Mouse (Mus musculus) embryonic facial prominence, embryonic 11.5 days (tissue): ENCODE measurements at regions not wholly inside any gene's neighbourhood (a gene's known extent, or its start where the extent isn't known, plus 50 kb on each side); places are given as distances from the start of the nearest gene placed in this dataset.

Experiments used
- ATAC-seq: fragments of 200-750 bp; cut with Nextera tagmentation; replicated peaks from 2 replicates; pipeline ENCODE4 v1.8.0; 2017; ENCODE audit warnings: low read depth; ENCODE audit not compliant: insufficient number of reproducible peaks, low FRiP score, low TSS enrichment
- DNase-seq: peaks from one replicate; pipeline ENCODE4 v3.0.0-alpha.2; 2015; ENCODE audit warnings: low spot score
- H3K27ac ChIP-seq: fragments of 300-500 bp; sonication (generic); replicated peaks from 2 replicates; pipeline ENCODE4 v1.5.1; 2014; ENCODE audit warnings: mild to moderate bottlenecking, low read depth, low read length, control low read depth
- H3K27me3 ChIP-seq: fragments of 300-500 bp; sonication (generic); 2 replicates; pipeline ENCODE4 v1.6.1; 2014; ENCODE audit warnings: mild to moderate bottlenecking, low read length, moderate library complexity, mixed read lengths; ENCODE audit not compliant: control insufficient read depth, insufficient read depth
- H3K36me3 ChIP-seq: fragments of 300-500 bp; sonication (generic); replicated peaks from 2 replicates; pipeline ENCODE4 v1.6.1; 2014; ENCODE audit warnings: low read depth, mild to moderate bottlenecking, low read length, moderate library complexity, mixed read lengths; ENCODE audit not compliant: control insufficient read depth, insufficient read depth
- H3K4me1 ChIP-seq: fragments of 300-500 bp; sonication (generic); 2 replicates; pipeline ENCODE4 v1.6.1; 2014; ENCODE audit warnings: low read length, mixed read lengths; ENCODE audit not compliant: control insufficient read depth, insufficient read depth
- H3K4me2 ChIP-seq: fragments of 300-500 bp; sonication (generic); 2 replicates; pipeline ENCODE4 v1.6.1; 2014; ENCODE audit warnings: low read depth, mild to moderate bottlenecking, control low read depth, low read length, moderate library complexity
- H3K4me3 ChIP-seq: fragments of 300-500 bp; sonication (generic); 2 replicates; pipeline ENCODE4 v1.5.1; 2014; ENCODE audit warnings: low read depth, low read length, control low read depth
- H3K9ac ChIP-seq: fragments of 300-500 bp; sonication (generic); replicated peaks from 2 replicates; pipeline ENCODE4 v1.6.1; 2014; ENCODE audit warnings: mild to moderate bottlenecking, control low read depth, low read length
- H3K9me3 ChIP-seq: fragments of 300-500 bp; sonication (generic); replicated peaks from 2 replicates; pipeline ENCODE4 v1.6.1; 2016; ENCODE audit warnings: mild to moderate bottlenecking, low read length, inconsistent platforms, mixed read lengths; ENCODE audit not compliant: control insufficient read depth
- WGBS: fragments of 180-500 bp; shearing (Covaris S2); extraction: QIAGEN DNeasy Blood & Tissue Kit; methylation state at CpG from one replicate; pipeline ENCODE4 v1.1.7; 2014; 5-methylcytosine and 5-hydroxymethylcytosine counted together

DNA sequence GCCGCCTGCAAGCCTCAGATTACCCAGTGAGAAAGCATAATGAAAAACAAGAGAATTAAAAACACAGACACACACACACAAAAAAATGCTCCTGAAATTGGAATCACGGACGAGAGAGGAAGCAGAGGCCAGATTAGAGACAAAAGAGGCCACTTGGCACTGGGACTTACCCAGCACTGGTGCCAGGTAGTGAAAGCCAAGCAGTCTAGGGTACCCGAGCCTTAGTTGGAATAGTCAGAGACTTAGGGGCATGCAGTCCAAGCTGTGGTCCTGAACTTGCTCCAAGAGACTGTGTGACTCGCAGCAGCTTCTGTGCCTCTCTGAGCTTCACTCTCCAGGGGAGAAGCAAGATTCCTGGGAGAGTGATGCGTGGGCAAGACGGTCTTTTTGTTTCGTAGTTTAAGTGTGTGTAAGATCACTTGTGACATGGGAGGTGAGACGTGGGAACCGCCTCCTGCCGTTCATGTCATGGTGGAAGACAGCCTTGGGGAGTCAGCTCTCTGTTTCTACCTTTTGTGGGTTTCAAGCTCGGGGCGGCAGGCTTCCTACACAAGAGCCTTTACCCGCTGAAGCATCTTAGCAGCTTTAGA, 420.8 kb downstream of the Ptpru start:
- 83% methylated on average over 14 of the region's 14 CpGs for WGBS
- ATAC-seq = no peak
- H3K4me2 ChIP-seq = no peak overlapping the region
- H3K36me3 ChIP-seq = no peaks in the 10 kb centered on the region
- no peak for DNase-seq
- no peaks in the 10 kb centered on the region for H3K9me3 ChIP-seq
- no peaks in the 10 kb centered on the region for H3K27me3 ChIP-seq
- H3K27ac ChIP-seq = no peak overlapping the region
- no peak overlapping the region for H3K9ac ChIP-seq
- H3K4me1 ChIP-seq = no peaks in the 10 kb centered on the region
- no peak overlapping the region for H3K4me3 ChIP-seq

DNA sequence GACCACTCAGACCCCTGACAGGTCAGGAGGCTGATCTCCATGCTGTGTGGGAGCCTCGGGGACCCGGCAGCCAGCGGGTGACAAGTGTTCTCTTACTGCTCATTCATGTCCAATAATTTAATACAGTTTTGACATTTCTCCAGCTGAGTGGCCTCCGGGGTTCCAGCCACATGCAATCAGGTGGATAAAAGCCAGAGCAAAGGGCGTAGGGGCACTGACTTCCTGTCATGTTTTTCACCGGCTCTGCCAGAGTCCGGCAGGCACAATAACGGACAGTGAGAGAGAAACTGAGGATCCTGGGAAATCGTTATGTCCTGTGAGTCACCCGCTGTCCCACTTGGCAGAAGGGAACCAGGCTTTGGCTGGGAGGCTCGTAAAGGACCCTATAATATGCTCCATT, 412.8 kb downstream of the Ptpru start:
- ATAC-seq (no peak), DNase-seq (no peak)
- Histone ChIP-seq H3K9me3 (no peaks in the 10 kb centered on the region), H3K4me3 (no peak overlapping the region), H3K9ac (no peak overlapping the region), H3K27me3 (no peaks in the 10 kb centered on the region), H3K27ac (no peak overlapping the region), H3K4me2 (no peak overlapping the region), H3K4me1 (no peaks in the 10 kb centered on the region), H3K36me3 (no peaks in the 10 kb centered on the region)
- WGBS = 55% methylated on average over 11 of the region's 11 CpGs

DNA sequence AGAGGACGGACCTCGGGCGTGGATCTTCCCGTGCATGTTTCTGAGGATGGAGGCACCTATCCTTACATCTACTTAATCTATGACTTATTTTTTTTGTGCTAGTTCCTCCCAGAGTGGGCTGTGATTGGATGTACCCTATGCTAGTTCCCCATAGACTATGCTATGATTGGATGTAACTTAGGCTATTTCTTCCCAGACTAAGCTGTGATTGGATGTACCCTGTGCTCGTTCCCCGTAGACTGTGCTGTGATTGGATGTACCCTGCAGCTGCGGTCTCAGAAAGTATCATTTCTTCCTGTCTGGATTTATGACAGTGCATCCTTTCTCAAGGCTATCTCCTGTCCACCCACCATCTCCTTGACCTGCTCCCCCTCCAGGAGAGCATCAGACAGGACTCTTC, 410.2 kb downstream of the Ptpru start:
- Histone ChIP-seq H3K36me3 (no peaks in the 10 kb centered on the region), H3K4me3 (no peak overlapping the region), H3K27me3 (no peaks in the 10 kb centered on the region), H3K4me1 (no peaks in the 10 kb centered on the region), H3K4me2 (no peak overlapping the region), H3K27ac (no peak overlapping the region), H3K9me3 (no peaks in the 10 kb centered on the region), H3K9ac (no peak overlapping the region)
- 95% methylated on average over 7 of the region's 7 CpGs for WGBS
- no peak for DNase-seq
- ATAC-seq = no peak

DNA sequence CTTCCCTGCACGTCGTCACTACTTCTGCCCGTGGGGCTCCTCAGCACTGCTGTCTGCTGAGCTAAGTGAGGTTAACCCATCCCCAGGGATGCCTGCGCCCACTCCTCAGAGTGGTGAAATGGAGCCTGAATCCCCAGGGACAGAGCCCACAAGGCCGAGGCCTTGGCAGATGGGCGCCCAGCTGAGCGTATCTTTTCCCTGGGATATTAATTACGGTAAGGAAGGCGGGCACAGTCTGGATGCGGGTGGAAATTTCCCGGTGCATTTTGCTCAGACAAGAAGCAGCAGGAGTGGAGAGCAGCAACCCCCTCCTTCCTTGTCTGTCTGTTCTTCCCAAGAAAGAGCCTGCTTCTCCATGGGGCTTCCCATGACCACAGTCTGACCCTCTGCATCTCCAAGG, 408.7 kb downstream of the Ptpru start:
- H3K4me1 ChIP-seq = no peaks in the 10 kb centered on the region
- H3K36me3 ChIP-seq = no peaks in the 10 kb centered on the region
- no peak overlapping the region for H3K4me2 ChIP-seq
- H3K4me3 ChIP-seq = no peak overlapping the region
- no peak overlapping the region for H3K9ac ChIP-seq
- H3K9me3 ChIP-seq = no peaks in the 10 kb centered on the region
- no peak overlapping the region for H3K27ac ChIP-seq
- no peaks in the 10 kb centered on the region for H3K27me3 ChIP-seq
- DNase-seq (no peak), ATAC-seq (no peak)
- 74% methylated on average over 11 of the region's 11 CpGs for WGBS

DNA sequence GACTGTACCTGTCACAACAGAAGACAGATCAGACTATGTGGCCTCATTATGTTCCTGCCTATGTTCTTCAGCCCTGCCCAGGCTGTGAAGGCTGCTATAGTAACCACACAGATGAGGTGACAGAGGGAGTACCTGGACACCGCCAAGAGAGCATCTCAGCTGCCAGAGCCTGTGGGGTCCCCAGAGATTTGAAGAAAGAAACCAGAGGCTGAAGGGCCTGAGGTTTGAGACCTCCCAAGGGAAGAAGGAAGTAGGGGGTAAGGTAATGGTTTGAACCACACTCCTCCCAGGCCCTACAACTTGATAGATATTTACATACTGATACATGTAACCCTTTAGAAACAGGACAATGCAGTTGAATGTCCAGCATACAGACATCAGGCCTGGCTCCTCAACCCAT, 407.7 kb downstream of the Ptpru start:
- WGBS = 84% methylated on average over 1 of the region's 1 CpGs
- H3K9ac ChIP-seq = no peak overlapping the region

DNA sequence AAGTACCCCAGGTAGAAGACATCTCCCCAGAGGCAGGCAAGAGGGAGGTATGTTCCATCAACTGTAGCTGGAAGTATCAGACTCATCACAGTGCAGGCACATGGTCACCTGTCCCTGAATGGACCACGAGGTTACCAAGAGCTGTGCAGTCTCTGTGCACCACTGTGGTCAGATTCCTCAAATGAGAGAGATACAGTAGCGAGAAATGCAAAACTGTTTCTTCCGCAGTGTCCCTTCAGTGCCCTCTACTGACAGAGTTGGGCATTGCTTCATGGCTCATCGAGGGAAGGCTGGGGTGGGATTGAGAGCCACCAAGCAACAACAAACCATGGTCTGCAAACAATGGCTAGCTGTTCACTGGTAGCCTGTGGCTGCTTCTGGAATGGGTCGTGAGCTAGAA, 406.9 kb downstream of the Ptpru start:
- WGBS = 6% methylated on average over 5 of the region's 5 CpGs
- DNase-seq (peak; percentile 87), ATAC-seq (0 out of 2 replicates have a peak, but pooled peaks have one; percentile 39)
- H3K36me3 ChIP-seq = no peaks in the 10 kb centered on the region
- H3K4me1 ChIP-seq = no peaks in the 10 kb centered on the region
- H3K27ac ChIP-seq = no peak overlapping the region
- H3K9me3 ChIP-seq = no peaks in the 10 kb centered on the region
- no peak overlapping the region for H3K4me3 ChIP-seq
- H3K9ac ChIP-seq = no peak overlapping the region
- no peaks in the 10 kb centered on the region for H3K27me3 ChIP-seq
- no peak overlapping the region for H3K4me2 ChIP-seq

More for the DNA sequence above, 407.7 kb downstream of the Ptpru start:
- H3K4me2 ChIP-seq = no peak overlapping the region
- H3K4me1 ChIP-seq = no peaks in the 10 kb centered on the region
- no peaks in the 10 kb centered on the region for H3K36me3 ChIP-seq
- H3K4me3 ChIP-seq = no peak overlapping the region
- ATAC-seq (no peak), DNase-seq (no peak)
- no peaks in the 10 kb centered on the region for H3K9me3 ChIP-seq
- no peaks in the 10 kb centered on the region for H3K27me3 ChIP-seq
- no peak overlapping the region for H3K27ac ChIP-seq

DNA sequence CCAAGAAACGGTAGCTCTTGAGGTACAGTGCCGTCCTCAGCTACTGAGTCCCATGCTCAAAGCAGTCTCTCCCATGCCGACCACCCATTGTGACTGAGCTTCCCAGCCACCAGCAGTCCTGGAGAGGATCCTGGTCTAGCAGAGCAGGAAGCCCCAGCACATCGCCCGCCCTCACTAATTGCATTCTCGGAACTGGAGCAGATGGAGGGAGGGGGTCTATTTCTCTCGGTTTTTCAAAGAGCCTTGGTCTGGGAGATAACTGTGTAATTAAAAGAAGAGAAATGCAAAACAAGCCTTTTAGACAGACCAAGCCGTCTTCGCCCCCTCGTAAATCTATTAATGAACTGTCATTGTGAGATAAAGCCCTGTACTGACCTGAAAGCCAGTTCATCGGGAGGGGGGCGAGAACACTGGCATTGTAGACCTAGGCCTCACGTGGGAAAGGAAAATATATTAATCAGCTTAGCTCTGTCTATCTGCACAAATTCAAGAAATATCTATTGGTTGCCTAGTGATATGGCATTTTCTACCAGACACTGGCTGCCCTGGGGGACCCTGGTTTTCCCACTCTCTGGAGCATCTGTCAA, 405.4 kb downstream of the Ptpru start:
- Histone ChIP-seq H3K9ac (no peak overlapping the region), H3K27me3 (no peaks in the 10 kb centered on the region), H3K27ac (no peak overlapping the region), H3K4me1 (no peaks in the 10 kb centered on the region), H3K4me2 (no peak overlapping the region), H3K9me3 (no peaks in the 10 kb centered on the region), H3K4me3 (no peak overlapping the region), H3K36me3 (no peaks in the 10 kb centered on the region)
- 75% methylated on average over 13 of the region's 13 CpGs for WGBS
- no peak for ATAC-seq
- no peak for DNase-seq

DNA sequence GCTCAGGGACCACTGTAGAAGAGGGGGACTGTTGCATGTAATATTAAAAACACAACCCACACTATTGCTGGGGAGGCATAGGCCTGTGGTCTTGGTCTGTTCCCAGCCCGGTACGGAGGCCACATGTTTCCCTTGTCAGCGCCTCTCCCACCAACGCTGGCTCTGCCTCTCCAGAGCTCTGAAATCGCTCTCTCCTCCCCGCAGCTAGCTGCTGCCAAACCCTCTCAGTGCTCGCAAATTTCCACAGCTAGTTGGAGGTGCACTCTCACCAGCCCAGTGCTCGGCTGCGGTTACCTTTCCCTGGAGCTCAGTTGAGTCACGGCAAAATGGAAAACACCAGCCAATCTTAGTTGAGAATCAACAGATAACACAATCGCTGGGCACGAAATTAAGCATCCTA, 402.9 kb downstream of the Ptpru start:
- H3K27me3 ChIP-seq = no peaks in the 10 kb centered on the region
- H3K9me3 ChIP-seq = no peaks in the 10 kb centered on the region
- no peaks in the 10 kb centered on the region for H3K4me1 ChIP-seq
- no peak overlapping the region for H3K4me3 ChIP-seq
- H3K4me2 ChIP-seq = no peak overlapping the region
- 88% methylated on average over 12 of the region's 12 CpGs for WGBS
- ATAC-seq = no peak
- no peak overlapping the region for H3K27ac ChIP-seq
- DNase-seq = no peak
- no peaks in the 10 kb centered on the region for H3K36me3 ChIP-seq
- no peak overlapping the region for H3K9ac ChIP-seq
